Mouse (Mus musculus) urinary bladder, postnatal 25 days (tissue): ENCODE results near the gene Hist1h3d.
"Not testable (repeated sequence)": the region's sequence is repeated elsewhere in the genome, so short reads cannot be mapped to it uniquely, and the experiment has no call there.

Source experiments
- DNase-seq: peaks from one replicate; pipeline ENCODE4 v3.0.0; 2022; ENCODE audit warnings: low spot score

The Hist1h3d gene

DNA sequence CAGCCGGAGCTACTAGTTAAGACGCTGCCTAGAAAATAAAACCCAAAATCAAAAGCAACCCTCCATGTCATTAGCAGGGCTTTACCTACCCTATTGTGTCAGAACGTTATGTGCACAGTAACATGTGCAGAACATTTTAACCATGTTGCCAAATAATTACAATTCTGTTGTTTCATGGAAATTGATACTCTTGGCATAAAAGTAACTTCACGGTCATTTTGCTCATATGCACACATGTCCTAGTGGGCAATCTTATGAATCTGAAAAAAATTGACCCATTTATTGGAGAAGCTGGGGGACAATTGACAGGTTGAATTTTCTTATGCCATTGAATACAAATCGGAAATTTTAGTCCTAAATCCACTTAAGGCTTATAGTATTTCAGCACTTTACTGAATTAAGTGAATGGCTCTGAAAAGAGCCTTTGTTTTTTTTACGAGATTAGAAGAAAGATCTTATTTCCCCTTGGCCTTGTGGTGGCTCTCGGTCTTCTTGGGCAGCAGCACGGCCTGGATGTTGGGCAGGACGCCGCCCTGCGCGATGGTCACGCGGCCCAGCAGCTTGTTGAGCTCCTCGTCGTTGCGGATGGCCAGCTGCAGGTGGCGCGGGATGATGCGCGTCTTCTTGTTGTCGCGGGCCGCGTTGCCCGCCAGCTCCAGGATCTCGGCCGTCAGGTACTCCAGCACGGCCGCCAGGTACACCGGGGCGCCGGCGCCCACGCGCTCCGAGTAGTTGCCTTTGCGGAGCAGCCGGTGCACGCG, 5.1 kb upstream of the Hist1h3d start:
- DNase-seq, result not testable (repeated sequence)

DNA sequence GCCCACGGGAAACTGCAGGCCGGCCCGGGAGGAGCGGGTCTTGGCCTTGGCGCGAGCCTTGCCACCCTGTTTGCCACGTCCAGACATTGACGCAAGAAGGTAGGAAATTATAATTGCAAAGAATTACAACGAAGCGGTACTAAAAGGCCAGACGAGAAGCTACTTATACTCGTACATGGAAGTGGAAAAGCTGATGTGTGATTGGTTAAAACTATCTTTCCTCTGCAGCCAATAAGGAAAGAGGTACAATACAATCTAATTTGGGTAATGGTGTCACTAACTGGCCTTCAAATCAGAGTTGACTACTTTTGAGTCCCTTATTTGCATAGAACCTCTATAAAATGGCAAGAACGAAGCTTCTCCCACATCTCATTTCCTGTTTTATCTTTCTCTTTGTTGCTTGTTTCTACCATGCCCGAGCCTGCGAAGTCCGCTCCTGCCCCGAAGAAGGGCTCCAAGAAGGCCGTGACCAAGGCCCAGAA, 4.5 kb upstream of the Hist1h3d start, which contains the start of the genes Hist1h2ae and Hist1h2bg:
Gene Hist1h2ae, minus strand, starts transcription at position 199 of the 482 bp plus-strand sequence.
Gene Hist1h2bg, plus strand, starts transcription at position 375 of the 482 bp plus-strand sequence.
- DNase-seq, result no peak

- DNase-seq, result not testable (repeated sequence)
These were observed 3.9 kb upstream of the Hist1h3d start for GRCm38 (mm10) chr13:23571504-23572217.

DNA sequence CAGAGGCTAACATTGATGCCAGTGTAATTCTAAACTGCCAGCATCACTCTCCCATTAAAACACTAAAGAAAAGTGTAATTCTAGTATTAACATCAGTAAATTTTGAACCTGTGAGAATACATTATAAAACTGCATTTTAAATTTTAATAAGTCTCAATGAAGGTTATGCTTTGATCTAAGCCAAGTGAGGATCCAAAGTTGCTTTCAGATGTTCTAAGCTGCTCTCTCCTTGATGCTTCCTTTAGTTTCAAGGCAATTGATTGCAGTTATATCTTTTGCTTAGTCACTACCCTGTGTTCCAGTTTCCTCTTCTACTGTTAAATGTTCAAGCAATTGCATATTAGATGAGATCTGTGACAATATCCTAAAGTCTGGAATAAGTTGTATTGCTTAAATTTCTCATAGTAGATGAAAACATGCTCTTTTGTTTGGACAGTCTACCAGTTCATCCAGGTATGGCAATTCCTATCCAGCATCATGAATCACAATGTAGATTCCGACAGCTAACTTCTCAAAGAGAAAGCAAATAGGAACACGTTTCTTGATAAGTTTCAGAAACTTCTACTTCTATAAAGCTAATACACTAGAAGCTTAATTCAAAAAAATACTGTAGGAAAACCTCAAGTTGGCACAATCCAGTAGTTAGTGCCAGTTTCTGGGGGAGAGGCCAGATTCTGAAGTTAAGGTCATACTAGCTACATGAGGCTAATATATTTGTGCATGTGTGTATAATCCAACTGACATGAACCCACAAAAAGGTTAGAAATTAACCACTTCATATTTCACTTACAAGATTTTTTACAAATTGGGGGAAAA, 3.1 kb upstream of the Hist1h3d start:
- no peak for DNase-seq

DNA sequence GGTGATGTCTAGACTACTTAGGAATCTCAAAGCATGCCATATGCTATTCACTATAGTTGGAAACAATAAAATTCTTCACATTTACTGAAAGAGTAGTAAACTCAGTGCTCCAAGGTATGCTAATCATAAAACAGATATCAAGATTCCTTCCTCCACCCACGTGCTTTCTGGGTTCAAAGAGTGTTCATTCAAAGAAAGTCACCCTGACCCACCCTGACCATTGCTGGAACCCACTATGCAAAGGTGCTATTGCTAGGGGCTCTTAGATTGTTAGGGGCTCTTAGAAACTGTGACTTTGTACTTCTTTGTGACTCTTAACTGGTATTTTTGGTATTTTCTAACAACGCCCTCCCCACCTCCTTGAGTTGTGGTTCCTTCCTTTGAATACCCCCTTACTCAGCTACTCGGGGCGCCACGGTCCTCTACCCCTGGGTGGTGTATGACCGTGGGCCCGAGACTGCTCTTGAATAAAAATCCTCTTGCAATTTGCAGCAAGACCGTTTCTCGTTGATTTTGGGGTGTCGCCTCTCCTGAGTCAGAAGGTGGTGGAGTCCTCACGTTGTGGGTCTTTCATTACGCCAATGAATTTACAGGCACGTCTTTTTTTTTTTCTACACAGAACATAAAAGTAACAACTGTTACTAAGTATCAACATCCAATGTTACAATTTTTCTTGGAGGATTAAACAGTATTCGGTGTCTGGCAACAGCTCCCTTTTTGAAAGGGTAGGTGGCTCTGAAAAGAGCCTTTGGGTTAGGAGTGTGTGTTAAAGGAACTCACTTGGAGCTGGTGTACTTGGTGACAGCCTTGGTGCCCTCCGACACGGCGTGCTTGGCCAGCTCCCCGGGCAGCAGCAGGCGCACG, 2.3 kb upstream of the Hist1h3d start:
- not testable (repeated sequence) for DNase-seq

DNA sequence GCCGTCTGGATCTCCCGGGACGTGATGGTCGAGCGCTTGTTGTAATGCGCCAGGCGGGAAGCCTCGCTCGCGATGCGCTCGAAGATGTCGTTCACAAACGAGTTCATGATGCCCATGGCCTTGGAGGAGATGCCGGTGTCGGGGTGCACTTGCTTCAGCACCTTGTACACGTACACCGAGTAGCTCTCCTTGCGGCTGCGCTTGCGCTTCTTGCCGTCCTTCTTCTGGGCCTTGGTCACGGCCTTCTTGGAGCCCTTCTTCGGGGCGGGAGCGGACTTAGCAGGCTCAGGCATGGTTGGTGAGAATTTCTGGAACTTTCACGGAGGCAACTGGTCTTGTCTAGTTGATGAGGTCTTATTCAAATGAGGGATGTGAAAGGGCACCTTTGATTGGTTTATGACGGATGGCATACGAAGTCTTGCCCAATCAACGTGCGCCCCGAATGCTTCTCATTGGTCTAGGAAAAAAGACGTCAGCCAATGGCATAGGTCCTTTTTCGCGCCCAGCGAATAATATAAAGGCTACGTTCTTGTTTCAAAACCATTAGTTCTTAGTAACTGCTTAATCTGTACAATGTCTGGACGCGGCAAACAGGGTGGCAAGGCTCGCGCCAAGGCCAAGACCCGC, 1.6 kb upstream of the Hist1h3d start, which contains the start of the genes Hist1h2bf and Hist1h2ad:
Gene Hist1h2bf, minus strand, starts transcription at position 299 of the 627 bp plus-strand sequence.
Gene Hist1h2ad, plus strand, starts transcription at position 484 of the 627 bp plus-strand sequence.
- DNase-seq, result peak; percentile 66

DNA sequence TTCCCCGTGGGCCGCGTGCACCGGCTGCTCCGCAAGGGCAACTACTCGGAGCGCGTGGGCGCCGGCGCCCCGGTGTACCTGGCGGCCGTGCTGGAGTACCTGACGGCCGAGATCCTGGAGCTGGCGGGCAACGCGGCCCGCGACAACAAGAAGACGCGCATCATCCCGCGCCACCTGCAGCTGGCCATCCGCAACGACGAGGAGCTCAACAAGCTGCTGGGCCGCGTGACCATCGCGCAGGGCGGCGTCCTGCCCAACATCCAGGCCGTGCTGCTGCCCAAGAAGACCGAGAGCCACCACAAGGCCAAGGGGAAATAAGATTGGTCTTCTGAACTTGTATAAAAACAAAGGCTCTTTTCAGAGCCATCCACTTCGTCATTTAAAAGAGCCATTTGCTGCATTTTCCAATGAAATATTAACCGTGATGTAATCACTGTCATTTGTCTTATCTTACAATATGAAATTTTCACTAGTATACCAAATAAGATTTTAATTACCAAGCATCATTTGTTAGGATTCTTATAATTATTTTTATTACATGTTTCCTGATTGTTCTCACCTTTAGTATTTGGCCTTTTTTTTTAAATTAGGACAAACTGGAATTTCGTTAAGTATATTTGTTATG, 905 bp upstream of the Hist1h3d start:
- DNase-seq, result not testable (repeated sequence)

DNA sequence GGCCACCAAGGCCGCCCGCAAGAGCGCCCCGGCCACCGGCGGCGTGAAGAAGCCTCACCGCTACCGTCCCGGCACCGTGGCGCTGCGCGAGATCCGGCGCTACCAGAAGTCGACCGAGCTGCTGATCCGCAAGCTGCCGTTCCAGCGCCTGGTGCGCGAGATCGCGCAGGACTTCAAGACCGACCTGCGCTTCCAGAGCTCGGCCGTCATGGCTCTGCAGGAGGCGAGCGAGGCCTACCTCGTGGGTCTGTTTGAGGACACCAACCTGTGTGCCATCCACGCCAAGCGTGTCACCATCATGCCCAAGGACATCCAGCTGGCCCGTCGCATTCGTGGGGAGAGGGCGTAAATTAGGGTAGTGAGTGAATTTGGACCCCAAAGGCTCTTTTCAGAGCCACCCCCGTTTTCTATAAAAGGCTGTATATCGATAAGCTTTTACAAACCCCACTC, 326 bp downstream of the Hist1h3d start:
- DNase-seq, result not testable (repeated sequence)

GRCm38 (mm10) chr13:23576351-23576881, 853 bp downstream of the Hist1h3d start:
- no peak for DNase-seq

DNA sequence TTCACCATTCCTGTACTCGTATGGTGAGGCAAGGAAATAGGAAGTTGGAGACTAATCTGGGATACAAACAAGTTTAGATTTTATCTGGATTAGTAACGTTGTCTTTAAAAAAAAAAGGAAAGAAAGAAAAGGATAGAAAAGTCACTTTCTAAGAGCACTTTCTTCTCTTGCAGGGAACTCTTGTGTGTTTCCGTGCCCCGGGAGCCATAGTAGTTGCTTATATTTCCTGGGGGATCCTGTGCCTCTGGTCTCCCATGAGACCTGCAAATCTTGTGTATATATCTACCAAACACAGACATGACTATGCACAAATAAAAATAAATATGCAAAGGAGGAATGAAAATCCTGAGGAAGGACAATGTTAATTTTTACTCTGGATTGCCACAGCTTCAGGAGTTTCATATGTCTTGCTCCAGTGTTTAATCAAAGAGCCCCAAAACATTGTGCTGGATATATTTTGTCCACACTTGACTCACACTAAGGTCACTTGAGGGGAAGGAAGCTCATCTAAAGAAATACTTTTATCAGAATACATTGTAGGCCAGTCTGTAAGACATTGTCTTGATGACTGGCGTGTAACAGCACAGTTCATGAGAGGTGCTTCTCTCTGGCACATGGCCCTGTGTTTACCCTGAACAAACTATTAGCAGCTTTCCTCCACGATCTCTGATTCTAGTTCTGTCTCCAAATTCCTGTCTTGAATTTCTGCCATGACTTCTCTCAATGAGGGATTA, 1.5 kb downstream of the Hist1h3d start:
- no peak for DNase-seq

DNA sequence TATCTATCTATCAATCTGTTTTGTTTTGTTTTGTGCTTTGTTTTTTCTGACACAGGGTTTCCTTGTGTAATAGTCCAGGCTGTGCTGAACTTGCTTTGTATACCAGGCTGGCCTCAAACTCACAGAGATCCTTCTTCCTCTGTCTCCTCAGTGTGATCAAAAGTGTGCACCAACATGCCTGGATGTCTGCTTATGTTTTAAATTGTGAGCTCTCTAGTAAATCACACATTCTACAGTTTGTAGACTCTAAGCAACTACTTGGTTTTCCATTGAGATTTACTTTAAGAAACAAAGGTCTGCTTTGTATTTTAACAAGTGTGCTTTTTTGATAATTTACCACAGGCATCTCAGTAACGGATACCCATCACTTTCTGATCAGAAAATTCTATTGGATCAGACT, 2.3 kb downstream of the Hist1h3d start:
- no peak for DNase-seq

- DNase-seq, result peak; percentile 94
These were observed 6.0 kb downstream of the Hist1h3d start, which contains the start of gene Hist1h4d for GRCm38 (mm10) chr13:23581408-23582218. Gene Hist1h4d, plus strand, starts transcription at chr13:23581598.

GRCm38 (mm10) chr13:23582219-23583056, 6.9 kb downstream of the Hist1h3d start:
- DNase-seq, result no peak

GRCm38 (mm10) chr13:23583387-23584068, 8.0 kb downstream of the Hist1h3d start:
- no peak for DNase-seq

DNA sequence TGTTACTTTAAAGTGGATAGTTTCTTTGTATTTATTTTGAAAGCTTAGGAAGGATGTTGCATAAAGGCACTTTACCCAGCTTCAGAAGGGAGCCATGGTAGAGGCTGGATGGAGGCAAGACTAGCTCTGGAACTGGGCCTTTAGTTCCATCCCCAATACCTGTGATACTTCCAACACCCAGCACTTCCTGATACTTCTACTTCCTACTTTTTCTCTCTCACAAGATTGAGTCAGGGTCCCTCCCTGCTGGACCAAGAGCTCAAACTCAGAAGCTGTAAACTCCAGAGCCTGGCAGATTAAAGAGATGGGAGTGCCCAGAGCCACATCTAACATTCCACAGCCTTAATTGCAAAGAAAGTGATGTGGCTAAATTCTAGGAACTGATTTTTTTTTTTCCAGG, 8.8 kb downstream of the Hist1h3d start:
- no peak for DNase-seq

- peak; percentile 65 for DNase-seq
These were observed 9.5 kb downstream of the Hist1h3d start for GRCm38 (mm10) chr13:23585029-23585441.
